Mouse (Mus musculus): Measurements from ENCODE around the gene 2310039H08Rik.

GRCm38 (mm10) chr17:46816306-46816705 lies 43.9 kb downstream of the 2310039H08Rik start:
- TF ChIP-seq CTCF (IDR thresholded peaks at IDR 0.05) (no peak), EP300 (IDR thresholded peaks at IDR 0.05) (no peak)
